Mouse (Mus musculus): ENCODE measurements around the gene Eml1.

The Eml1 gene

DNA sequence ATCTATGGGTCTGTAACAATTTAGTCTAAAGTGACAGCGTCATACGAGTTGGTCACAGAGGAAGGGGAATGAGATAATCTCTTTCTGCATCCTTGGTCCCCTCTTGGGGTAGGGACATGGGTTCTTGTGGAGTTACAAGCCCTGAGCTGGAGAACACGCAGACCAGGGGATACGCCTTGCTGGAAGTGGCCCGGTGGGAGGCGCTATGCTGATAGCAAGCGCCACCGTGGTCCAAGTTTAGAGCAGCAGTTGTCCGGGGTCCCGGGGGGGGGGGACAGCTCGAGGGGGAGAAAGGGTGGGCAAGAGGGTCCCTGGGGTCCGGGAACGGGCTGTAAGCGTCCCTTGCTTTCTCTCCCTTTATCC is 51.7 kb downstream of the Eml1 start:
- no peak for DNase-seq (ENCODE audit: low spot score in 2 of 2)

GRCm38 (mm10) chr12:108422858-108423631 is 52.3 kb downstream of the Eml1 start:
- DNase-seq (ENCODE audit: low spot score in 2 of 2): peak; percentile 69 to 86

GRCm38 (mm10) chr12:108430964-108431363 is 60.2 kb downstream of the Eml1 start:
- DNase-seq (ENCODE audit: low spot score in 2 of 2): no peak

GRCm38 (mm10) chr12:108431714-108432113 is 61.0 kb downstream of the Eml1 start:
- DNase-seq (ENCODE audit: low spot score in 2 of 2): no peak

DNA sequence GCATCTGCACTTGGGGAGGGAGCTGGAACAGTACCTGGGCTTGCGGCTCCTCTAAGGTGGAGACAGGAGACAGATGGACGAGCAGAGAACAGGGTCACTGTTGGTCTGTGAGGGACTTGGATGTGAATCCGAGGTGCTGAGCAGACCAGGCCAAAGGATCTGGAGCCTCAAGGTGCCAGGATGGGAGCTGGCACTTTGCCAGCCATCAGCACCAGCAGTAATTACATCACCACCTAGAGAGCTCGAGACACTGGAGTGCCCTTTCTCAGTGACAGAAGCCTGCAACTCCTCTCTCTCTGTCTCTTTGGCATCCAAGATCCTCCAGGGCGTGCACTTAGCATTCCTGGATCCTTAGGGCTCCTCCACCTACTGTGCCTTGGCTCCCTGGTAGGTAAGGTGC is 61.8 kb downstream of the Eml1 start:
- DNase-seq (ENCODE audit: low spot score in 2 of 2): no peak

DNA sequence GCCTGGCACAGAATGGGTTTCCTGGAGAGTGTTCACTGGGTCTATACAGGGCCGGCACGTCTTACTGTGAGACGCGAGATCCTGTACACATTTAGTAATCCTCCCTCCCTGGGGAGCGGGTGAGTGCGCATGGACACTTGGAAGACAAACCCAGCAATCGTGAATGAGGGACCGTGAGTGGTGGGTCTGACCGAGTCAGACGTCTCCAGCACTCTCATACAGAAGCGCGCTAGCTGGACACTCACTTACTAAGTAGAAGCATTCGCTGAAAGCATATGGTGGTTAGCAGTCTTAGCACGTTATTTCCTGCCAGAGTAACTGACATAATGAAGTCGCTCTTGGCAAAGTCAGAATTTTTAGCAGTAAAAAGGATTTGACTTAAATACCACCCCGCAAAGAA is 62.3 kb downstream of the Eml1 start:
- peak; percentile 52 to 59 for DNase-seq (ENCODE audit: low spot score in 2 of 2)

DNA sequence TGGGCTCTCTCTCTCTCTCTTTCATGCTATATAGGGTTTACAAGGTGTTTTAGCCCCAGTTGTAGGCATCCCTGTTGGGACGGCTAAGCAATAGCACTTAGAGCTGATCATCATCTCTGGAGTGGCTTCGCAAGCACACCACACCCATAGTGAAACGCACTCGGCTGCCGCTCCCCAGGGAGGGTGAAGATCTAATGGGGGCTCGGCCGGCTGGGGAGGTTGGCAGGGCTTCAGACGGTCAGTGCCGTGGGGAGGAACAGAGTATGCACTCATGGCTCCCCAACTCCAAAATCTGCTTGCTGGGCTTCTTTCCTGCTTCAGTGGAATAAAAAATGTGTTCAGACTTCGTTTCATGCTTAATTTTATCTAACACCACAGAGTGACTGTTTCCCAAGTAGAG is 62.7 kb downstream of the Eml1 start:
- no peak for DNase-seq (ENCODE audit: low spot score in 2 of 2)

DNA sequence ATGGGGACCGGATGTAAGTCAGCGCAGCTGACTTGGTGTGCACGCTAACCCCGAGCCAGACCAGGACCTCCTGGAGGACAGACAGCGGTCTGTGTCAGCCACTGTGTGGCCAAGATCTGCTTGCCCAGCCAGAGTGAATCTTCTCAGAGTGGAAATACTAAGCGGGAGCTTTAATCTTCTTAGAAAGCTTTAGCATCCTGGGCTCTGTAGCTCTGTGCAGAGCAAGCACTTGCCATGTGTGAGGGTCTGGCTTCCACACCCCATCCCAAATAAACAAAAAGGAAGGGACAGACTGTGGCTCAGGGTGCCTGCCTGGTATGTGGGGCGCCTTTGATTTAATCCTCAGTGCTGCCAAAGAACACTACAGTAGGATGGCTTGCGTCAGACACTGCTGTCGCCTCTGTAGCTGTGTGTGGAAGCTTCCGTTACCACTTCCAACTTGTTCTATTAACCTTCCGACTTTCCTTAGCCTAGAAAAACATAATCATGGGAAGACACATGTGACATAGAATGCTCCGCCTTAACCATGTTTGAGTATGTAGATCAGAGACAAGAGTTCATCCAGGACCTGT is 64.8 kb downstream of the Eml1 start:
- DNase-seq (ENCODE audit: low spot score in 2 of 2): no peak

DNA sequence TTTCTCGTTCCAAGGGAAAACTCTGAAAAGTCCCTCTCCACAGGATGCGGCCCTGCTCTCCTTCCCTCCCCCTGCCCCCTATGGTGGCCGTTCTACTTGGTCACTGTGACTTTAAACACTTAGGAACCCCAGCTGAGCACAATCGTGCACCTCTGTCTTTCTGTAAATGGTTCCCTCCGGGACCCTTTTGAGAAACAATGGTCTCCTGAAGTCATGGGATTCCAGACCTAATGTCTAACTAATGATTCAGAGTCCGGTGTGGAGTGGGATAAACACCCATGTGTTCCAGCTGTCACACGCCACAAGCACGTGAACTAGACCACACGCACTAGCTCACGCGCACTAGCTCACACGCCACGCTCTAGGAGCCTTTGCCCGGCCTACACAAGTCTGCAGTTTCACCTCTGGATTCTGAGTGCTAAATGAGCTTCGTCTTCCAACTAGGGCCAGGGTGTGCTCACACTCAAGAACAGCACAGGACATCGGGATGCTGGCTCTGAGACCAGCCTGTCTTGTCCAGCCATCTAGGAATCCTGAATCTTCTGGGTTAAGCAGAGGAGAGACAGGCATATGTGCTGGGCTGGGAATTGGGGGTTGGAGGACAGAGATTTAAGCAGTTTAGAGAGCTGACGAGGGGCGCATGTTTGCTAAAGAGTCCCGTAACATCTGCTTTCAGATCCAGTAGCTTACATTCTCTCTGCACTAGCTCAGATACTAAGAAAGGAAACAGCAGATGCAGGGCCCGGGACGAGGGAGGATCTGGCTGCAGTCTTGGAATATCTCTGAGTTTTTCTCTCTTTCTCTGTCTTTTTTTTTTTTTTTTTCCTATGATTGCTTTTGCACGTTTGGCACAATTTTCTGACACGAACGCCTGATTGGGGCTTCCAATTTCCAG is 65.5 kb downstream of the Eml1 start:
- peak in 1 of 2 experiments; percentile 73 for DNase-seq (ENCODE audit: low spot score in 2 of 2)

DNA sequence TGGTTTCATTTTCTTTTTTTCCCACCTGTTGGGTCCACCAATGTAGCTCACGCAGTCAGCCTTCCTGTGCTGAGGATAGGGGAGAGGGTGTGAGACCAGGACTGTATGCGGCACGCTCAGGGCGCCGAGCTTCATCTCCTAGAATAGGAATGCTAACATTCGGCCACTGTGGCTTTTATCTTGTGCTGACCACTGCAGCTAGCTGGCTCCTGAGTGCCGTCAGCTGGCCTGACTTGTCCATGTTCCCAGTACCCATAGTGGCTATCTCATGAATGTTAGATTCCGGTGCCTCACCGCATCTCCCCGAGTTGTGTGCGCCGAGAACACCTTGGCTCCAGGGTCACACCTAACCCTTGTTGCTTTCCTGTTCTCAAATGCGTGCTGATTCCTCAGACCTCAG is 66.7 kb downstream of the Eml1 start:
- DNase-seq (ENCODE audit: low spot score in 2 of 2): no peak

GRCm38 (mm10) chr12:108443271-108443670 is 72.5 kb downstream of the Eml1 start:
- no peak for DNase-seq (ENCODE audit: low spot score in 2 of 2)

DNA sequence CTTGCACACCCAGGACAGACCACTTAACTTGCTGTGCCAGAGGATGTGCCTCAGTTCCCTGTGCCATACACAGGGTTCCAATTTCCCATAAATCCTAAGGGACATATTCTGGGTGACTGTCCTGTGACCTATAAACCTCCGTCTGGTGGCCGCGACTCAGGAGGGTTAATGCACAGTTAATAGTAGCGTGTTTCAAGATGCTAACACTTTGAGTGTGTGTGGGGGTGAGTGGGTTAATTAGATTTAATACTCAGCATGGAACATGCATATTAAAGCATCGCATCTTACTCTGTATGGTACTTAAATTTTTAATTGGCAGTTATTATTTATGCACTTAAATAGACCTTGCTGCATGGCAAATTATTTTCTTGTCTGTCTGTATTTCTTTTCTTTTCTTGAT is 73.0 kb downstream of the Eml1 start:
- no peak for DNase-seq (ENCODE audit: low spot score in 2 of 2)

DNA sequence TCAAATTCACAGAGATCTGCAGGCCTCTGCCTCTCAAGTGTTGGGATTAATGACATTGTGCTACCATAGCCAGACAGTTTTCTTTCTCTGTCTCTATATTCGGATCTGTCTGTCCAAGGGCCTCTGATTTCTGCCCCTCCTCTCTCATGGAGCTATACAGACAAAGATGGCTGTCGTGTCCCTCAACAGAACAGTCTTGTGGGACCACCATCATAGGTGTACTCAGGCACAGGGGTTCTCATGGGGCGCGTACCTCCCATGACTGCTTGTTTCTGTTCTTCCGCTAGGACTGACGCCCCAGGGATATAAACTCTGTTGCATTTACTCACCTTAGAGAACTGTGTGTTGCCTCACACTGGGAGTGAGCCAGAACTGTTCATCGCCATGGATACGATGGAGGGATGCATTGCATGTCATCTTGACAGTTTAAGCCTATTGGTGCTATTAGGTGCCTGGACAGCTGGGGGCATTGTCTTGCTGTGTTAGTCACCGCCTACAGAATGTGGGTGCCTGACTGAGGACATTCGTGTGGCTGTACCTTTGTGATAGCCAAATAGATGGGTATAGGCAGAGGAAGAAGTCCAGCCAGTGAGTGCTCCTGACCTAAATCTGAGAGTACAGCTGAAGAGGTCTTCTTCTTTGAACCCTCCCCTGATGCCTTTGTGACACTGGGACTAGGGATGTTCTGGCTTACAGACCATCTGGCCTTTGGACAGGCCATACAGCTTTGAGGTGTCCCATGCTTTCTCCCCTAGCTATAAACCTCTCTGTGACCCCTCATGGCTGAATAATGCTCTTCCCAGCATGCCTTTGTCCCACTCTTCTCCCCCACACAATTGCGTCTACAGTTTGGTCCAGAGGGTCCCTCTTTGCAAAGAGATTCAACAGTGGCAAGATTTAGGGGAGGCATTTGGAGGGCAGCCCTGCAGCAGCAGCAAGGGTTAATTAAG is 73.7 kb downstream of the Eml1 start:
- DNase-seq (ENCODE audit: low spot score in 2 of 2): no peak

- DNase-seq (ENCODE audit: low spot score in 2 of 2): no peak
These were observed 76.0 kb downstream of the Eml1 start for GRCm38 (mm10) chr12:108446721-108447120.

GRCm38 (mm10) chr12:108448396-108448795 is 77.6 kb downstream of the Eml1 start:
- no peak for DNase-seq (ENCODE audit: low spot score in 2 of 2)

GRCm38 (mm10) chr12:108449935-108450334 is 79.2 kb downstream of the Eml1 start:
- no peak for DNase-seq (ENCODE audit: low spot score in 2 of 2)

DNA sequence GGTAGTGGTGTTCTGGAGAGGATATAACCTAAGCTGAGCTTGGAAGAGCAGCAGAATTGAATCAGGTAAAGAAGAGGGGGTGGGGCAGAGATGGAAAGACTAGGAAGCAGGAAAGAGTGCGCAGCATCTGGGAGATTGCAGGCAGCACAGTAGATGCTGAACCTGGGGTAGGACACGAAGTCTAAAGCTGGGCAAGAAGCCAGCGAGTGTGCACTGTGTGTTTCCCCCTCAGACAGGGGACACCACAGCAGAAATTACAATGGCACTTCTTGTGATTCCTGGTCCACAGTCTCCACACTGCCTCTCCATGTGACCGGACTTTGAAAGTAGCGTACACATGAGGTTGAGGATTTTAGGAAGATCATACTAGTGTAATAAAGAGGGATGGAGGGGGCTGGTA is 79.8 kb downstream of the Eml1 start:
- DNase-seq (ENCODE audit: low spot score in 2 of 2): no peak

DNA sequence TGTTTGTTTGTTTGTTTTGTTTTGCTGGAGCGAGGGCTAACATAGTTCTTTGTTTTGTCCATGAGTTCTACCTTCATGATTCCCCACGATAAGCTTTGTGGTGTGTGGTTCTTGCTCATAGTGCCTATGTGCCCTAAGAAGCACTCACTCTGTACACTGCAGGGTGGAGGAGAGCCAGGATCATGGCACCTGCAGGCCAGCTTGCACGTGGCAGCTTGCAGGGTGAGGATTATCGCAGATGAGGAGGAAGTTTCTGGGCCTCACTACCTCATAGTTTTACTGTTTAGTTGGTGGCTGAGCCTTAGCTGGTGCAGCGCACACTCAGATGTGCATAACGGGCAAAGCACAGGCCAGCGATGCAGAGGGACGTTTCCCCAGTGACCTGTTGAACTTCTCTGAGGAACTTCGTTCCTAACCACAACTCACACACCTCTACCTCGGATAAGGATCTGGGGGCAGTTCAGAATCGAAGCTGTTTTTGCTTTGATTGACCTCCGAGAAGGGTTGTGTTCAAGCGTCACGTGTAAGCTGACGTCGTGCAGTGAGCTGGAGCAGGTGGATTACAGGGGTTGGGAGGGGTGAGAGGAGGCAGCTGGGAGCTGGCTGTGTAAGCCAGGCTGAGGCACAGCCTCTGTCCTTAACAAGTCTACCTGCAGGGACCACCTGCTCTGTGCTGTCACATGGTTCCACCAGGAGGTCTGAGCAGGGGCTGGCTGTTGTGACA is 81.6 kb downstream of the Eml1 start:
- no peak for DNase-seq (ENCODE audit: low spot score in 2 of 2)

DNA sequence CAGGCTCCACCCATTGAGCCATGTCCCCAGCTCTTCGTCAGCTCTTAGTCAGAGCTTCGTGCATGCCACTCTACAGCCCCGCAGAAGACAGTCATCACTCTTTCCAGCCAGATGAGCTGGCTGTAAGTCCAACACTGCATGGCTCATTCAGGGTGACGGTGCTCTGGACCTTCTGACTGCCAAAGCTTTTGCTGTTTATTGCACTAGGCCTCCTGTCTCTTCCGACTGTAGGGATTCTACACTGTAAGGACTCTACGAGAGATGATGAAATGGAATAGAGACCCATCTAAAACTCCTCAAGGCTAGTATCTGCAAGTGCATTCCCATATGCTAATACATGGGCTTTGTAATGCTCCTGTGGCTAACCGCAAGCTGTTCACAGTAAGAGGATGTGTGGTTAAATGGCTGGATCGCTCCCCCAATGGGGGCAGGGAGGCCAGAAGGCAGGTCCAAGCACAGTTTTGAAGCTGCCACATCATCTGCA is 82.8 kb downstream of the Eml1 start:
- no peak for DNase-seq (ENCODE audit: low spot score in 2 of 2)

DNA sequence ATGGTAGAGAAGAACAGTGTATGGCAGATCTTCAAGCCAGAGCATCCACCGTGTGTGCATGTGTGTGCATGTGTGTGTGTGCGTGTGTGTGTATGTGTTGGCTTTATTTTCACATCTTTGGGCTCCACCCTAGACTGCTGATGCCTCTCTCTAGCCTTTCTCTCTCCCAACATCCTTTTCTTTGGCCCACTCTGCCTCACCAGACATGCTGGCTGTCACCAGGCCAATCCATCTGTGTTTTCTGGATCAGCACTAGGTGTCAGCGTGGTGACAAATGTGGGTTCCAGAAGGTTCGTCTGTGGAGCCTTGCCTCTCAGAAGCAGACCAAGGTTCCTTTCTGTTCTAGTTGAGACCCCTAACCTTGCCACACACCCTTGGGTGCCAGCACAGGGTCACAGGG is 84.2 kb downstream of the Eml1 start:
- no peak for DNase-seq (ENCODE audit: low spot score in 2 of 2)

GRCm38 (mm10) chr12:108472898-108473297 is 102.1 kb downstream of the Eml1 start:
- no peak for DNase-seq (ENCODE audit: low spot score in 2 of 2)
